Mouse (Mus musculus) G1E (cell line): ENCODE data around the gene Srd5a1. TPM values are rescaled to one million over a fixed set of nuclear protein-coding genes. Genes with fewer than 3 reads are reported as not detected.
"Not testable (repeated sequence)": the region's sequence is repeated elsewhere in the genome, so short reads cannot be mapped to it uniquely, and the experiment has no call there.

Experiments
- ATAC-seq: 2 replicates; pipeline ENCODE4 v1.8.0; 2016; ENCODE audit warnings: mild to moderate bottlenecking; ENCODE audit not compliant: insufficient number of reproducible peaks, poor library complexity, low FRiP score, severe bottlenecking; ENCODE audit errors: extremely low read depth
- DNase-seq: peaks from one replicate; pipeline ENCODE4 v3.0.0; 2012; ENCODE audit warnings: low spot score
- H3K27me3 ChIP-seq: 2 replicates; pipeline ENCODE4 v1.6.1; 2012; ENCODE audit warnings: mild to moderate bottlenecking, low read length, inconsistent platforms; ENCODE audit not compliant: insufficient read depth
- H3K36me3 ChIP-seq: replicated peaks from 2 replicates; pipeline ENCODE3; 2012; ENCODE audit warnings: mild to moderate bottlenecking, inconsistent platforms
- H3K4me1 ChIP-seq: 2 replicates; pipeline ENCODE4 v1.6.1; 2012; ENCODE audit warnings: low read depth, low read length, inconsistent platforms, mixed read lengths; ENCODE audit not compliant: insufficient read depth
- H3K4me3 ChIP-seq: 2 replicates; pipeline ENCODE4 v1.5.1; 2012; ENCODE audit warnings: low read depth, mild to moderate bottlenecking, inconsistent platforms, low read length, moderate library complexity, mixed read lengths
- H3K9me3 ChIP-seq: replicated peaks from 2 replicates; pipeline ENCODE4 v1.6.1; 2012; ENCODE audit warnings: inconsistent platforms
- CTCF ChIP-seq: IDR thresholded peaks from 2 replicates; pipeline ENCODE4 v1.5.1; 2012; ENCODE audit warnings: low read depth, low read length, inconsistent platforms, mixed read lengths
- GATA1 ChIP-seq: IDR thresholded peaks from 2 replicates; pipeline ENCODE4 v1.6.1; 2012; ENCODE audit warnings: borderline replicate concordance, low read length, inconsistent platforms, mixed read lengths
- GATA2 ChIP-seq: IDR thresholded peaks from 2 replicates; pipeline ENCODE4 v1.6.1; 2012; ENCODE audit warnings: low read depth, low read length, inconsistent platforms, borderline replicate concordance
- POLR2AphosphoS5 ChIP-seq: IDR thresholded peaks from 2 replicates; pipeline ENCODE4 v1.6.1; 2012; ENCODE audit warnings: low read depth, low read length, inconsistent platforms; ENCODE audit not compliant: insufficient replicate concordance
- TAL1 ChIP-seq: conservative IDR thresholded peaks from 2 replicates; pipeline ENCODE4 v1.6.1; 2012; ENCODE audit warnings: low read depth, low read length, inconsistent platforms, mixed read lengths
- polyA plus RNA-seq: library from polyadenylated mRNA; stranded (reverse); fragments of >175 nt; gene quantifications from 2 replicates; pipeline ENCODE4 v1.2.3, GENCODE M21; 2012
- total RNA-seq, 2 experiments: library from RNA; stranded (forward) in 1 of 2; stranded (reverse) in 1 of 2; fragments of 200-1000 nt in 1 of 2; fragments of >200 nt in 1 of 2; fragmentation: Nextera tagmentation in 1 of 2; gene quantifications; 2 replicates each; pipeline ENCODE4 v1.2.3; 2014 to 2017

The Srd5a1 gene
- total and polyA plus RNA-seq, 3 experiments, result 3.8 to 7.1 (median 6.8) TPM

- no peak for TF ChIP-seq POLR2AphosphoS5
- no peak for TF ChIP-seq GATA1
- TF ChIP-seq CTCF, result no peak
- no peak for TF ChIP-seq GATA2
- no peak for TF ChIP-seq TAL1
- H3K27me3 ChIP-seq, result no peaks in the 10 kb centered on the region
- DNase-seq (no peak), ATAC-seq (no peak)
- peaks cover 12% of the 10 kb centered on the region for H3K36me3 ChIP-seq
- no peaks in the 10 kb centered on the region for H3K9me3 ChIP-seq
- H3K4me3 ChIP-seq, result no peak overlapping the region
- H3K4me1 ChIP-seq, result no peaks in the 10 kb centered on the region
These were observed 38.6 kb downstream of the Srd5a1 start for GRCm38 (mm10) chr13:69572594-69572993.

- DNase-seq (no peak), ATAC-seq (no peak)
- Histone ChIP-seq H3K9me3 (no peaks in the 10 kb centered on the region), H3K4me3 (no peak overlapping the region), H3K27me3 (no peaks in the 10 kb centered on the region), H3K4me1 (0 out of 2 replicates have a peak, but pooled peaks cover 2% of the 10 kb centered on the region), H3K36me3 (peaks cover 3% of the 10 kb centered on the region)
- TF ChIP-seq POLR2AphosphoS5 (no peak), GATA1 (no peak), GATA2 (no peak), TAL1 (no peak)
These were observed 42.0 kb downstream of the Srd5a1 start for GRCm38 (mm10) chr13:69569201-69569600.

DNA sequence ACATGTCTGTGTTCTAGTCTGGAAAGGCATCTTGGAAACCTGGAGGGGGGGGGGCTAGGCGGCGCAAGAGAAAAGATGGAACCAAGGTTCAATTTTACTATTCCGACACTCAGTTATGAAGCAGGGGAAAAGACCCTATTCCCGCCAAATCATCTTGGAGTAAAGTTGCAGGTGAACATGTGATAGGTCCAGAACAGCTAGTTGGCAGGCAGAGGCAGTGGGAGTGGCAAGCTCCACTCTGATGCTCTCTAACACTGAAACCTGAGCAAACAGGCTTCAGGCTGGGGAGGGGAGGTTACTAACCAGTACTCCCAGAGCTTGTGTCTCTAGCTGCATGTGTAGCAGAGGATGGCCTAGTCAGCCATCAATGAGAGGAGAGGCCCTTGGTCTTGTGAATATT is 45.8 kb downstream of the Srd5a1 start:
- not testable (repeated sequence) for DNase-seq, H3K27me3 ChIP-seq, H3K4me3 ChIP-seq, H3K9me3 ChIP-seq, H3K36me3 ChIP-seq, ATAC-seq
- peaks cover 12% of the 10 kb centered on the region for H3K4me1 ChIP-seq

GRCm38 (mm10) chr13:69564573-69564972 is 46.7 kb downstream of the Srd5a1 start:
- DNase-seq, result no peak
- Histone ChIP-seq H3K4me3 (no peak overlapping the region), H3K36me3 (no peaks in the 10 kb centered on the region), H3K27me3 (peaks cover 3% of the 10 kb centered on the region), H3K4me1 (peaks cover 15% of the 10 kb centered on the region), H3K9me3 (no peaks in the 10 kb centered on the region)
- peak; percentile 51 for ATAC-seq
- TF ChIP-seq GATA1, result no peak
- TF ChIP-seq CTCF, result no peak
- no peak for TF ChIP-seq TAL1

- peaks cover 16% of the 10 kb centered on the region for H3K4me1 ChIP-seq
- no peak for ATAC-seq
- DNase-seq, result no peak
- TF ChIP-seq GATA1, result no peak
- no peak for TF ChIP-seq GATA2
- TF ChIP-seq POLR2AphosphoS5, result no peak
- TF ChIP-seq TAL1, result no peak
- TF ChIP-seq CTCF, result no peak
- no peaks in the 10 kb centered on the region for H3K36me3 ChIP-seq
- peaks cover 3% of the 10 kb centered on the region for H3K27me3 ChIP-seq
- H3K9me3 ChIP-seq, result no peaks in the 10 kb centered on the region
- no peak overlapping the region for H3K4me3 ChIP-seq
These were observed 47.3 kb downstream of the Srd5a1 start for GRCm38 (mm10) chr13:69563905-69564304.

GRCm38 (mm10) chr13:69562654-69563574 is 48.3 kb downstream of the Srd5a1 start:
- Histone ChIP-seq H3K27me3 (peaks cover 3% of the 10 kb centered on the region), H3K4me3 (no peak overlapping the region), H3K9me3 (no peaks in the 10 kb centered on the region), H3K36me3 (no peaks in the 10 kb centered on the region), H3K4me1 (peaks cover 16% of the 10 kb centered on the region)
- DNase-seq (no peak), ATAC-seq (no peak)
- TF ChIP-seq GATA1, result no peak

DNA sequence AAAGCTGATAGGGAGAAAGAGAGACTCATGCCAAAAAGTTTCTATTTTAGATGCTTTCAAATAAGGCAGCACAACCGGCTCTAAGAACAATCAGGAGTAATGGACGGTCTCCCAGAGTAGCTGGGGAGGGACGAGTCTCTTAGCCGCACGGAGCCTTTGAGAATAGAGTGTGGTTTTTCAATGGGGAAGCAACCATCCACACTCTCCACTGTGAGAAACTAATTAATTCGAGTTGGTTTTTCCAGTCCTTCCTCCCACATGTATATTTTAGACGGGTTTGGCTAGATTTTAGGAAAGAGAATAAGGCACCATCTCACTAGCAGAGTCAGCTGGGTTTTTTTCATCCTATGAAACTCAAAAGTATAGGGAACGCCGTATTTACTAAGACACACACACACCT is 49.2 kb downstream of the Srd5a1 start:
- peaks cover 16% of the 10 kb centered on the region for H3K4me1 ChIP-seq
- H3K36me3 ChIP-seq, result no peaks in the 10 kb centered on the region
- no peaks in the 10 kb centered on the region for H3K9me3 ChIP-seq
- DNase-seq (no peak), ATAC-seq (no peak)
- TF ChIP-seq TAL1, result no peak
- TF ChIP-seq POLR2AphosphoS5, result no peak
- TF ChIP-seq GATA2, result no peak
- TF ChIP-seq CTCF, result no peak
- no peak for TF ChIP-seq GATA1
- peaks cover 3% of the 10 kb centered on the region for H3K27me3 ChIP-seq
- no peak overlapping the region for H3K4me3 ChIP-seq
